In the genomic region with DNA sequence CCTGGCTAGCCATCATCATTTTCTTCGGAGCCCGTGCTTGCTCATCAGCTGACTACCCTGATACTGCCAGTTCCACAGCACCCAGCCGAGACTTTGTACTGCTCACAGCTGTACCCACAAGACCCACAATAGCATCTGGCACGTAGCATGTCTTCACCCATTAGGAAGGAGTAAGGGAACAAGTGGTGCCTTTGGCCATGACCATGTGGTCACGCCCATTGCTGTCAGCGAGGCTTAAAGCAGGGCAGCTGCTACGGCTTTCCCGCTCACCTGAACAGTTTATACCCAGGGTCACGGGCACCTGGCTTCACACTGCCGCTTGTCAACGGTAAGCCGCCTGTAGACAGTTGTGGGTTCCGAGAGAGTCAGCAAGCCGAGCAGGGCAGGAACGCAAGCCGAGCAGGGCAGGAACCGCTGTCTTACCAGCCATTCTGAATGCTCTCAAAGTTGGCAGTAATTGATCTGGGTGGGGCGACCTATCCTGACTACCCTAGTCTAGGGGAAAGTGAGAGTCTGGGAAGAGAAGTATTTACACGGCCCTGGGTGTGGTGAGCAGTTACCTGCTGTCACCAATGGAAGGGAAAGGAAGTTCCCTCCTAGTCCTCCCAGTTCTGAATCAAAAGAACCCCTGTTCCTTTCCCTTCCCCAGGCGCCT, we compare ENCODE assay signal across 10 mouse cellular contexts.
A peak's percentile ranks its signal among the peaks of the same experiment; 100 is the strongest.
DNase-seq lines count a peak whose midpoint lies in the region; ATAC-seq lines count a peak whose summit lies in the region.
"Had no signal": no experiment of that assay in that cellular context is flagged by ENCODE, and none has a peak within 500 bp of the region (broad histone marks: within the 10 kb centered on the region; RNA-seq: fewer than 3 reads in every experiment).

No protein-coding gene starts in this region.

- peak; percentile 64 for ATAC-seq in common myeloid progenitor, adult 5-6 weeks (replicated peaks; ENCODE audit: low read depth, poor library complexity, severe bottlenecking)
- peak; percentile 30; the same call in 1 of the 2 replicates for ATAC-seq in monocyte, adult 5-6 weeks (replicated peaks; ENCODE audit: insufficient number of reproducible peaks, low FRiP score, low TSS enrichment, poor library complexity, severe bottlenecking)

- DNase-seq in kidney, adult 9 months, result peak; percentile 59
- DNase-seq in kidney, adult 8-10 months, result no peak
- DNase-seq in thymus, postnatal 14 days, result peak; percentile 55
- no peak for DNase-seq in left cerebral cortex, postnatal 36 days (ENCODE audit: low spot score in 2 of 2)
- no peak for DNase-seq in lung, postnatal 4 days
- DNase-seq in spleen, postnatal 14 days (ENCODE audit: low spot score in 2 of 2), result no peak
- DNase-seq: cerebellum, adult 11 months; liver had no signal

- intact Hi-C loops in left cerebral cortex, postnatal 36 days (cut with DNase I), result no loop called here

Comparison
In these comparisons a context has a peak if more than half of its experiments do, and no peak if none do; other contexts are left out.
1. DNase-seq: peak in kidney, adult 9 months (single experiment) and thymus, postnatal 14 days (single experiment); none in kidney, adult 8-10 months (0 of 2), left cerebral cortex, postnatal 36 days (0 of 2), lung, postnatal 4 days (0 of 2) and spleen, postnatal 14 days (0 of 2).